Mouse (Mus musculus) hindbrain, embryonic 16.5 days (tissue): ENCODE results near the gene Morf4l1. TPM values are rescaled to one million over a fixed set of nuclear protein-coding genes. Genes with fewer than 3 reads are reported as not detected.

ENCODE experiments used
- ATAC-seq: fragments of 200-750 bp; cut with Nextera tagmentation; 2 replicates; pipeline ENCODE4 v1.8.0; 2017; ENCODE audit warnings: moderate TSS enrichment, moderate library complexity
- H3K27ac ChIP-seq: fragments of 300-500 bp; sonication (generic); 2 replicates; pipeline ENCODE4 v1.5.1; 2014; ENCODE audit warnings: low read depth, mild to moderate bottlenecking, control low read depth, low read length, moderate library complexity
- H3K27me3 ChIP-seq: fragments of 300-500 bp; sonication (generic); replicated peaks from 2 replicates; pipeline ENCODE4 v1.6.1; 2014; ENCODE audit warnings: low read length; ENCODE audit not compliant: control insufficient read depth, insufficient read depth
- H3K36me3 ChIP-seq: fragments of 300-500 bp; sonication (generic); 2 replicates; pipeline ENCODE4 v1.6.1; 2014; ENCODE audit warnings: mild to moderate bottlenecking, low read length, moderate library complexity, mixed read lengths; ENCODE audit not compliant: control insufficient read depth, insufficient read depth
- H3K4me1 ChIP-seq: fragments of 300-500 bp; sonication (generic); 2 replicates; pipeline ENCODE4 v1.6.1; 2014; ENCODE audit warnings: low read depth, low read length; ENCODE audit not compliant: control insufficient read depth, insufficient read depth
- H3K4me2 ChIP-seq: fragments of 300-500 bp; sonication (generic); 2 replicates; pipeline ENCODE4 v1.6.1; 2014; ENCODE audit warnings: mild to moderate bottlenecking, low read length, control low read depth, moderate library complexity
- H3K4me3 ChIP-seq: fragments of 300-500 bp; sonication (generic); 2 replicates; pipeline ENCODE4 v1.5.1; 2014; ENCODE audit warnings: mild to moderate bottlenecking, low read length, control low read depth, moderate library complexity
- H3K9ac ChIP-seq: fragments of 300-500 bp; sonication (generic); 2 replicates; pipeline ENCODE4 v1.6.1; 2014; ENCODE audit warnings: low read depth, mild to moderate bottlenecking, control low read depth, low read length, moderate library complexity
- H3K9me3 ChIP-seq: fragments of 300-500 bp; sonication (generic); 2 replicates; pipeline ENCODE4 v1.6.1; 2014; ENCODE audit warnings: mild to moderate bottlenecking, low read length, moderate library complexity; ENCODE audit not compliant: control insufficient read depth
- WGBS: fragments of 180-500 bp; shearing (Covaris S2); extraction: QIAGEN DNeasy Blood & Tissue Kit; methylation state at CpG from one replicate; pipeline ENCODE4 v1.1.7; 2014; 5-methylcytosine and 5-hydroxymethylcytosine counted together
- polyA plus RNA-seq: library from polyadenylated mRNA; unstranded; fragments of >200 nt; fragmentation: Nextera tagmentation; extraction: Ambion mirVana; gene quantifications from 2 replicates; pipeline ENCODE4 v1.2.1, GENCODE M21; 2015

Morf4l1 gene
- polyA plus RNA-seq, 1 experiment from 2014 or later = 538 TPM

DNA sequence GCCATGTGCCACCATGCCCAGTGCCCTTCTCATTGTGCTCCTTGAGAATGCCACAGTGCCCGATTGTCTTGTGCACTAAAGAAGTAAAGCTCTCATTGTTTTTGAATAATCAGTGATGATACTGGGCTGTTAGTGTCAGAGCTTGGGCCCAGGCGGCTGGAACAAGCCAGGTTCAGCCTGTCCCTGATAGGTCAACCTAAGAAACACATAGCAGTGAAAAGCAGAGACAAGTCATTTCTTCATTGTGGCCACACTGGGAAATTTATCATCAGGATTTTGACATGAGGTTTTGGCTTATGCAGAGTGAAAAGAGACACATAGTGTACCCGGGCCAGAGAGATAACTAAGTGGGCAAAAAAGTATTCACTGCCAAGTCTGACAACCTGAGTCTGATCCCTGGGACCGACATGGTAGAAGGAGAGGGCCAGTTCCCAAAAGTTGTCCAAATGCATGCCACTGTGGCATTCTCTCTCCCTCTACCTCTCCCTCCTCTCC is 7.7 kb upstream of the Morf4l1 start:
- no peaks in the 10 kb centered on the region; the same call in 1 of the 2 replicates for H3K4me1 ChIP-seq
- H3K36me3 ChIP-seq = no peaks in the 10 kb centered on the region
- no peaks in the 10 kb centered on the region for H3K27me3 ChIP-seq
- WGBS = 75% methylated on average over 4 of the region's 4 CpGs
- H3K9me3 ChIP-seq = no peaks in the 10 kb centered on the region
- no peak overlapping the region for H3K9ac ChIP-seq
- no peak for ATAC-seq
- H3K27ac ChIP-seq = no peak overlapping the region
- no peak overlapping the region for H3K4me2 ChIP-seq
- no peak overlapping the region for H3K4me3 ChIP-seq

DNA sequence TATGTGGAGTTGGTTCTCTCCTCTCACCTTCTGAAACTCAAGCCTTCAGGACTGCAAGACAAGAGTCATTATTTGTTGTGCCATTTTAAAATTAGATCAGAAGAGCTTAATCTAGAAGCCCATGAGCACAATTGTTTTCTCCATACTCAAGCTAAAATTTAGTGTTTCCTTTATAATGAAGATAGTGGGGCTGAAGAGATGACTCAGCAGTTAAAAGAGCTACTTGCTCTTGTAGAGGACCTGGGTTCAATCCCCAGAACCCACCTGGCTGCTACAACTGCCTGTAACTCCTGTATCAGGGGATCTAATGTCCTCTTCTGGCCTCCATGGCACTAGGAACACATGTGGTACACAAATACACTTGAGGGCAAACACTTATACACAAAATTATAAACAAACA is 2.7 kb upstream of the Morf4l1 start:
- Histone ChIP-seq H3K36me3 (no peaks in the 10 kb centered on the region), H3K27ac (no peak overlapping the region), H3K4me1 (peaks cover 8% of the 10 kb centered on the region), H3K9me3 (no peaks in the 10 kb centered on the region), H3K9ac (no peak overlapping the region), H3K4me2 (no peak overlapping the region), H3K4me3 (no peak overlapping the region), H3K27me3 (no peaks in the 10 kb centered on the region)
- no peak for ATAC-seq

GRCm38 (mm10) chr9:90115308-90115700 is 730 bp upstream of the Morf4l1 start:
- peak overlapping the region; percentile 74 for H3K9ac ChIP-seq
- no peaks in the 10 kb centered on the region for H3K27me3 ChIP-seq
- peak overlapping the region; percentile 78 for H3K4me3 ChIP-seq
- H3K27ac ChIP-seq = no peak overlapping the region
- ATAC-seq = no peak
- peaks cover 15% of the 10 kb centered on the region for H3K4me1 ChIP-seq
- no peaks in the 10 kb centered on the region for H3K36me3 ChIP-seq
- peak overlapping the region; percentile 90 for H3K4me2 ChIP-seq
- H3K9me3 ChIP-seq = no peaks in the 10 kb centered on the region

- Histone ChIP-seq H3K9me3 (no peaks in the 10 kb centered on the region), H3K36me3 (no peaks in the 10 kb centered on the region), H3K9ac (peak overlapping the region; percentile 92), H3K4me3 (peak overlapping the region; percentile 78), H3K27ac (peak overlapping the region; percentile 99), H3K27me3 (no peaks in the 10 kb centered on the region), H3K4me1 (peaks cover 15% of the 10 kb centered on the region), H3K4me2 (peak overlapping the region; percentile 96)
- under 1% methylated on average over 82 of the region's 82 CpGs for whole genome bisulfite sequencing
- ATAC-seq = peak; percentile 76
Observed at GRCm38 (mm10) chr9:90113651-90114566, 665 bp downstream of the Morf4l1 start.

DNA sequence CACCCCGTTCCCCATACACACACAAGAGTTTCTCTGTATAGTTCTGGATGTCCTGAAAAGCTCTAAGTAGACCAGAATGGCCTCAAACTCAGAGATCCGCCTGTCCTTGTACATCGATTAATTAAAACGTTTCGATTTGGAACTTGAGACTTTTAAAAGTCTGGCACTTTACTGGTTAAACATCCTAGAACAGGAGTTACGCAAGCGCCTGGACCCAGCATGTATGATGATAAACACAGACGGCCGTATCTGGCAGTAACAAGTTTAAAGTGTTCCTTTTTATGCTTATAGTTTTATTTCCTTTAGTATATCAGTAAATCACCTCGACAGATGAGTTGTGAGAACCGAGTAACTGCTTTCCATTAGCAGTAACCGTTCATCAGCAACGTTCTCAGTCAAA is 1.4 kb downstream of the Morf4l1 start:
- Histone ChIP-seq H3K9ac (peak overlapping the region; percentile 92), H3K4me3 (peak overlapping the region; percentile 78), H3K4me2 (peak overlapping the region; percentile 96), H3K27me3 (no peaks in the 10 kb centered on the region), H3K36me3 (no peaks in the 10 kb centered on the region), H3K4me1 (peaks cover 15% of the 10 kb centered on the region), H3K9me3 (no peaks in the 10 kb centered on the region), H3K27ac (peak overlapping the region; percentile 99; the same call in 1 of the 2 replicates)
- WGBS = 1% methylated on average over 13 of the region's 13 CpGs
- no peak for ATAC-seq

DNA sequence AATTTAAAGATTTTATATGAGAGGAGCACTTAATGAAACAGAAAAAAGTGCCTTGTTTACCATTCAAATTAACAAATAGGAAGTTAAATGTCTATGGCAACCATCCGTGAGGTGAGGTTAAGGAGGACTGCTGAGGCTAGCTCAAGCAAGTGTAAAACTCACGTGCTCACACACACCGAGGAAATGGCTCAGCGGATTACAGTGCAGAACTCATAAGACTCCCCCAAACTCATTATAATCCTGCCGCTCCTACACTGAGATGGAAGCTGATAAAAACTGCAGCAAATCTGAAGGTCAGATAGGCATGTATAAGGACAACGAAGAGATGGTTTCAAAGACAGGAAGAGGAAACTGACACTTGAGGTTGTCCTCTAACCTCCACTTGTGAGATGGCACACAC is 5.2 kb downstream of the Morf4l1 start:
- H3K4me2 ChIP-seq = no peak overlapping the region
- no peaks in the 10 kb centered on the region for H3K9me3 ChIP-seq
- peaks cover 15% of the 10 kb centered on the region for H3K4me1 ChIP-seq
- ATAC-seq = no peak
- 0 out of 2 replicates have a peak, but pooled peaks cover 3% of the 10 kb centered on the region for H3K36me3 ChIP-seq
- 83% methylated on average over 6 of the region's 6 CpGs for WGBS
- no peak overlapping the region for H3K27ac ChIP-seq
- no peaks in the 10 kb centered on the region for H3K27me3 ChIP-seq
- H3K4me3 ChIP-seq = no peak overlapping the region
- H3K9ac ChIP-seq = no peak overlapping the region

DNA sequence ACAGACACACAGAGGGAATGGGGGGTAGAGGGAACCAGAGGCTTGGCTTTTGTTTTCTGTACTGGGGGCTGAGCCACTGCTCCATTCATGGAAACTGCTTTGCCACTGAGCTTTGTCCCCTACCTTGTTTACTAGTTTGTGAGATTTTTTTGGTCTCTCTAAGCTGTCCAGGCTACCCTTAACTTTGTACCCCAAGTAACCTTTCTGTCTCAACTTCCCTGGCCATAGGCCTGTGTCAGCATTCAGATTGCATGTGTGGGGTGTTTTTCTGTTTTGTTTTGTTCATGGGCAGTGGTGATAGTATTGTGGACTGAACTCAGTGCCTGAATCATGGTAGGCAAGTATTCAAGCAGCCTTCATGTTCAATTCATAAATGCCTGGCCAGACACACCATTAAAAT is 6.3 kb downstream of the Morf4l1 start:
- H3K27me3 ChIP-seq = no peaks in the 10 kb centered on the region
- H3K9me3 ChIP-seq = no peaks in the 10 kb centered on the region
- no peak for ATAC-seq
- no peak overlapping the region for H3K4me3 ChIP-seq
- H3K4me1 ChIP-seq = peaks cover 15% of the 10 kb centered on the region
- no peak overlapping the region for H3K27ac ChIP-seq
- H3K36me3 ChIP-seq = 0 out of 2 replicates have a peak, but pooled peaks cover 5% of the 10 kb centered on the region
- H3K9ac ChIP-seq = no peak overlapping the region
- no peak overlapping the region for H3K4me2 ChIP-seq

DNA sequence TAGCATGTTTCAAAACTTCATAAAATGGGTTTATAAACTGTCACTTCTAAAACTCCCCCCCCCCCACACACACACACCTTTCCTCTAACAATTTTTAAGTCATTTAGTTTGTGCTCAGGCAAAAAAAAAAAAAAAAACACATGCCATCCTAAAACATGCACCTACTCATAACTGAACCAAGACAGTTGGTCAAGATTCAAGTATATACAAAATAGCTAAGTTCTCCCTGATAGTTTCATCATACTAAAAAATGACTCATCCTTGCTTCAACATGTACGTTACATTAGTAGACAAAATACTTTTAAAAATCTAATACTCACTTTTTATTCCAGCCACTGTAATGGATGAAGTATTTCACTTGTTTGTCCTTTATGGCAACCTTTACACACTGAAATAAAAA is 7.7 kb downstream of the Morf4l1 start:
- no peak for ATAC-seq
- Histone ChIP-seq H3K4me1 (peaks cover 4% of the 10 kb centered on the region), H3K27ac (no peak overlapping the region), H3K4me3 (no peak overlapping the region), H3K27me3 (no peaks in the 10 kb centered on the region), H3K4me2 (no peak overlapping the region), H3K9ac (no peak overlapping the region), H3K9me3 (no peaks in the 10 kb centered on the region), H3K36me3 (0 out of 2 replicates have a peak, but pooled peaks cover 5% of the 10 kb centered on the region)
- 88% methylated on average over 1 of the region's 1 CpGs for WGBS

GRCm38 (mm10) chr9:90105462-90105861 is 9.1 kb downstream of the Morf4l1 start:
- no peak overlapping the region for H3K4me3 ChIP-seq
- H3K27ac ChIP-seq = no peak overlapping the region
- no peak for ATAC-seq
- no peaks in the 10 kb centered on the region for H3K9me3 ChIP-seq
- H3K36me3 ChIP-seq = peaks cover 13% of the 10 kb centered on the region
- no peak overlapping the region for H3K4me2 ChIP-seq
- WGBS = 90% methylated on average over 1 of the region's 1 CpGs
- H3K4me1 ChIP-seq = no peaks in the 10 kb centered on the region
- no peaks in the 10 kb centered on the region for H3K27me3 ChIP-seq
- no peak overlapping the region for H3K9ac ChIP-seq
